Mouse (Mus musculus) testis, adult 2 months (tissue): ENCODE data around the gene Clptm1.

Experiments
- CTCF ChIP-seq: fragments of 200-500 bp; IDR thresholded peaks from 2 replicates; pipeline ENCODE4 v1.5.1; 2012; ENCODE audit warnings: low read depth, mild to moderate bottlenecking, inconsistent platforms, low read length, moderate library complexity; ENCODE audit not compliant: control insufficient read depth, insufficient read depth, insufficient replicate concordance
- POLR2A ChIP-seq: fragments of 200-500 bp; IDR thresholded peaks from 2 replicates; pipeline ENCODE4 v1.6.1; 2012; ENCODE audit warnings: low read depth, mild to moderate bottlenecking, inconsistent platforms, low read length, moderate library complexity; ENCODE audit not compliant: control insufficient read depth

DNA sequence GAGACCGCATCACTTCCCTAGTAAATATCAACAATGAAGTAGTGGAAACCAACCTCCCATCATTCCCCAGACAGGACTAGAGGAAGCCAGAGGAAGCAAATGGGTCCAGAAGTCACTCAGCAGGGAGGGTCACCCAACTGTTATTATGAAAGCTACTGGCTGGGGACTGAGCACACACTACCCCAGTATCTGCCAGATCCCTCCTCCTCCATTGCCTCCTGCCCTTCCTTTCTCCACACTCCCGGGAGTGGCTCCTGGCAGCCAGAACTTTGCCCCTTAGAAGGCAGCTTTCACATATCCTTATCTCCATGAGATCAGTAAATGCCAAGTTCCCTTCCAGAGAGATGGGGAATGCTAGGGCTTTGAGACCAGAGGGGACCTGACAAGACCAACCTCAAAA, 41.4 kb downstream of the Clptm1 start:
- TF ChIP-seq CTCF (no peak), POLR2A (no peak)
